Mouse (Mus musculus) testis, adult 2 months (tissue): Measurements from ENCODE around the gene Specc1. TPM values are rescaled to one million over a fixed set of nuclear protein-coding genes. Genes with fewer than 3 reads are reported as not detected.

ENCODE experiments used
- H3K27ac ChIP-seq: fragments of 200-500 bp; 2 replicates; pipeline ENCODE4 v1.5.1; 2012; ENCODE audit warnings: low read depth, low read length; ENCODE audit not compliant: control insufficient read depth, insufficient read depth
- H3K27me3 ChIP-seq: fragments of 200-500 bp; 2 replicates; pipeline ENCODE4 v1.6.1; 2012; ENCODE audit warnings: mild to moderate bottlenecking, low read length, moderate library complexity; ENCODE audit not compliant: control insufficient read depth, insufficient read depth
- H3K36me3 ChIP-seq: fragments of 200-500 bp; 2 replicates; pipeline ENCODE4 v1.6.1; 2012; ENCODE audit warnings: mild to moderate bottlenecking, low read length; ENCODE audit not compliant: control insufficient read depth, insufficient read depth
- H3K4me1 ChIP-seq: fragments of 200-500 bp; 2 replicates; pipeline ENCODE4 v1.6.1; 2012; ENCODE audit warnings: low read length; ENCODE audit not compliant: control insufficient read depth, insufficient read depth
- H3K4me3 ChIP-seq: fragments of 200-500 bp; 2 replicates; pipeline ENCODE4 v1.5.1; 2012; ENCODE audit warnings: low read depth, mild to moderate bottlenecking, low read length, moderate library complexity, mixed read lengths; ENCODE audit not compliant: control insufficient read depth
- CTCF ChIP-seq: fragments of 200-500 bp; IDR thresholded peaks from 2 replicates; pipeline ENCODE4 v1.5.1; 2012; ENCODE audit warnings: low read depth, mild to moderate bottlenecking, inconsistent platforms, low read length, moderate library complexity; ENCODE audit not compliant: control insufficient read depth, insufficient read depth, insufficient replicate concordance
- POLR2A ChIP-seq: fragments of 200-500 bp; IDR thresholded peaks from 2 replicates; pipeline ENCODE4 v1.6.1; 2012; ENCODE audit warnings: low read depth, mild to moderate bottlenecking, inconsistent platforms, low read length, moderate library complexity; ENCODE audit not compliant: control insufficient read depth
- polyA plus RNA-seq: library from polyadenylated mRNA; depleted of rRNA; stranded (reverse); fragments of >200 nt; gene quantifications from 2 replicates; pipeline ENCODE4 v1.2.3, GENCODE M21; 2012

Specc1 gene
- polyA plus RNA-seq, 1 experiment = 10.0 TPM

- no peaks in the 10 kb centered on the region for H3K27me3 ChIP-seq
- H3K4me1 ChIP-seq = peaks cover 2% of the 10 kb centered on the region
- H3K27ac ChIP-seq = peak overlapping the region; percentile 80
- no peaks in the 10 kb centered on the region for H3K36me3 ChIP-seq
- peak overlapping the region; percentile 88 for H3K4me3 ChIP-seq
- TF ChIP-seq POLR2A (peak; percentile 62), CTCF (no peak)
Observed at GRCm38 (mm10) chr11:62076345-62077156, 120.0 kb downstream of the Specc1 start.

GRCm38 (mm10) chr11:62077157-62077865 lies 120.7 kb downstream of the Specc1 start:
- Histone ChIP-seq H3K27ac (peak overlapping the region; percentile 80), H3K36me3 (no peaks in the 10 kb centered on the region), H3K27me3 (no peaks in the 10 kb centered on the region), H3K4me3 (peak overlapping the region; percentile 88), H3K4me1 (peaks cover 2% of the 10 kb centered on the region)
- TF ChIP-seq CTCF (no peak), POLR2A (no peak)

GRCm38 (mm10) chr11:62078371-62078770 lies 121.8 kb downstream of the Specc1 start:
- TF ChIP-seq POLR2A = no peak
- Histone ChIP-seq H3K4me1 (peaks cover 2% of the 10 kb centered on the region), H3K27ac (no peak overlapping the region), H3K4me3 (no peak overlapping the region), H3K27me3 (no peaks in the 10 kb centered on the region), H3K36me3 (no peaks in the 10 kb centered on the region)

GRCm38 (mm10) chr11:62079100-62079857 lies 122.7 kb downstream of the Specc1 start:
- TF ChIP-seq POLR2A (no peak), CTCF (no peak)

GRCm38 (mm10) chr11:62080476-62080875 lies 123.9 kb downstream of the Specc1 start:
- H3K4me1 ChIP-seq = peaks cover 2% of the 10 kb centered on the region
- no peak overlapping the region for H3K27ac ChIP-seq
- no peak overlapping the region for H3K4me3 ChIP-seq
- no peaks in the 10 kb centered on the region for H3K27me3 ChIP-seq
- no peak for TF ChIP-seq CTCF
- TF ChIP-seq POLR2A = no peak
- no peaks in the 10 kb centered on the region for H3K36me3 ChIP-seq

More at GRCm38 (mm10) chr11:62079100-62079857, 122.7 kb downstream of the Specc1 start:
- no peaks in the 10 kb centered on the region for H3K27me3 ChIP-seq
- no peak overlapping the region for H3K4me3 ChIP-seq
- H3K27ac ChIP-seq = no peak overlapping the region
- H3K36me3 ChIP-seq = no peaks in the 10 kb centered on the region
- peaks cover 2% of the 10 kb centered on the region for H3K4me1 ChIP-seq

DNA sequence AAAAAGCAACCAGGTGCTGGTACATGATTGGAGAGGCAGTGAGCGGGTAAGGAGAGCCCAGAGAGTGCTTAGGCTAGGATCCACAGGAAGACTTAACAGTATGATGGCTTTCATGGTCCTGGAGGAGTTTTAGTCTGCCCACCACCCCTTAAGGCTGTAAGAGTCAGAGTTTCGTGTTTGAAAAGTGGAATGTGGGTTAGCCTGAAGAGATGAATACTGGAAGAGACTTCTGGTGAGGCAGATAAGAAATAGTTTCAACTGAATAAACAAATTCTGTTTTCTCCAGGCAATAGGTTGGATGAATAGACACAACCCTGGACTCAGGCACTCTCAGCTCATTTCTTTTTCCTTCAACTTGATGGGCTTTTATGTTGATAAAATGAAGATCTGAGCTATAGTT lies 130.1 kb downstream of the Specc1 start:
- Histone ChIP-seq H3K27me3 (no peaks in the 10 kb centered on the region), H3K27ac (no peak overlapping the region), H3K36me3 (no peaks in the 10 kb centered on the region), H3K4me1 (no peaks in the 10 kb centered on the region; the same call in 1 of the 2 replicates), H3K4me3 (no peak overlapping the region)
- TF ChIP-seq POLR2A (no peak), CTCF (no peak)

GRCm38 (mm10) chr11:62087051-62087450 lies 130.5 kb downstream of the Specc1 start:
- no peaks in the 10 kb centered on the region; the same call in 1 of the 2 replicates for H3K4me1 ChIP-seq
- no peaks in the 10 kb centered on the region for H3K27me3 ChIP-seq
- no peak for TF ChIP-seq POLR2A
- no peak for TF ChIP-seq CTCF
- H3K27ac ChIP-seq = no peak overlapping the region
- H3K36me3 ChIP-seq = no peaks in the 10 kb centered on the region
- no peak overlapping the region for H3K4me3 ChIP-seq
